Mouse (Mus musculus): ENCODE data around the gene Rnasel.

DNA sequence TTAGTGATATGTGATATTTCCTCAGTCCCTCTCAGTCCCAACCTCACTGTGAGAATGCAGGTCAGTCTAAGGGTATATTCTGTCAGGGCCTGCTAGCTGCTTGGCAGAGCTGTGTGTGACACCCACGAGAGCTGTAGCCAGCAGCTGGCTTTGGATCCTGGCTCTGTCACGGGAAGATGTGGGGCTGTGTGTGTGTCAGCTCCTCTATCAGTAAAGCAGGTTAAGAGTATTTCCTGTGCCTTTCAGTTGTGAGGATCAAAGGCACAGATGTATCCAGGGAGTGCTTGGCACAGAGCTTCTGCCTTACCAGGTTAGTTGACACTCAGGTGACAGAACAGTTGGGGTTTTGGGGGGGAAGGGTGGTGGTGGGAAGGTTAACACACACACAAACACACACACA lies 19.4 kb upstream of the Rnasel start:
- TF ChIP-seq NRF1 (IDR thresholded peaks at IDR 0.05; ENCODE audit: low read depth, low read length) (no peak), USF1 (IDR thresholded peaks at IDR 0.05; ENCODE audit: low read depth, low read length) (no peak), ZC3H11A (IDR thresholded peaks at IDR 0.05; ENCODE audit: low read depth, low read length) (no peak), CTCF (conservative IDR thresholded peaks at IDR 0.05 in 1 of 2, IDR thresholded peaks at IDR 0.05 in 1 of 2; ENCODE audit: low read depth in 2 of 2, low read length in 2 of 2) (no peak)

All from CH12.LX (cell line).